Mouse (Mus musculus): ENCODE results near the gene Ceacam1. TPM values are rescaled to one million over a fixed set of nuclear protein-coding genes. Genes with fewer than 3 reads are reported as not detected.

Ceacam1 gene
- total and polyA plus RNA-seq, 3 experiments: 3.1 to 25.1 (median 5.9) TPM

- Histone ChIP-seq H3K4me2 (ENCODE audit: insufficient read depth, low read depth, poor library complexity, severe bottlenecking) (no peak overlapping the region), H3K4me3 (replicated peaks in 1 of 3; ENCODE audit: low read depth in 2 of 3, low read length in 2 of 3, poor library complexity in 1 of 3) (no peak overlapping the region), H3K4me1 (ENCODE audit: control insufficient read depth in 1 of 2, insufficient read depth in 2 of 2) (peaks cover 0 to 2% of the 10 kb centered on the region in 2 experiments; a peak in 1 of 4 replicates), H3K27me3 (replicated peaks) (no peaks in the 10 kb centered on the region), H3K27ac (ENCODE audit: insufficient read depth, low read depth) (no peak overlapping the region), H3K79me2 (replicated peaks; ENCODE audit: control insufficient read depth, extremely low read depth, insufficient read depth, poor library complexity, severe bottlenecking) (no peaks in the 10 kb centered on the region), H3K9me3 (replicated peaks; ENCODE audit: low read length) (no peaks in the 10 kb centered on the region), H3K36me3 (replicated peaks in 1 of 2; ENCODE audit: control insufficient read depth in 1 of 2, insufficient read depth in 1 of 2, low read length in 1 of 2) (no peaks in the 10 kb centered on the region), H3K9ac (ENCODE audit: insufficient read depth, low read depth) (no peak overlapping the region)
- peak; percentile 35 for DNase-seq (ENCODE audit: extremely low read depth)
- dilution Hi-C loops (cut with MboI; ENCODE audit: extremely low pct_ligation_motif_present, extremely low pct_unique_long_range_greater_than_20kb, low sequenced_read_pairs) (no loop called here), in situ Hi-C loops (cut with MboI; ENCODE audit: low pct_ligation_motif_present, low pct_unique_long_range_greater_than_20kb, low sequenced_read_pairs) (no loop called here)
- no peak for TF ChIP-seq RCOR1 (conservative IDR thresholded peaks at IDR 0.05; ENCODE audit: low read depth, low read length)
- no peak for TF ChIP-seq MEF2A (IDR thresholded peaks at IDR 0.05; ENCODE audit: borderline replicate concordance, low read depth, low read length)
- TF ChIP-seq ZKSCAN1 (IDR thresholded peaks at IDR 0.05; ENCODE audit: borderline replicate concordance, low read depth, low read length): no peak
- TF ChIP-seq NRF1 (IDR thresholded peaks at IDR 0.05; ENCODE audit: low read depth, low read length): no peak
- no peak for TF ChIP-seq PAX5 (IDR thresholded peaks at IDR 0.05; ENCODE audit: low read length)
- TF ChIP-seq CTCF (conservative IDR thresholded peaks at IDR 0.05 in 1 of 2, IDR thresholded peaks at IDR 0.05 in 1 of 2; ENCODE audit: low read depth in 2 of 2, low read length in 2 of 2): peak; percentile 51 to 71
- TF ChIP-seq ETS1 (conservative IDR thresholded peaks at IDR 0.05; ENCODE audit: low read depth, low read length): no peak
- TF ChIP-seq IRF4 (IDR thresholded peaks at IDR 0.05; ENCODE audit: low read depth, low read length): no peak
- peak; percentile 52 for TF ChIP-seq SMC3 (IDR thresholded peaks at IDR 0.05; ENCODE audit: low read depth, low read length)
- TF ChIP-seq TBP (conservative IDR thresholded peaks at IDR 0.05; ENCODE audit: low read depth, low read length): no peak
- TF ChIP-seq RAD21 (IDR thresholded peaks at IDR 0.05; ENCODE audit: low read depth, low read length): peak; percentile 53
- no peak for TF ChIP-seq MYC (IDR thresholded peaks at IDR 0.05; ENCODE audit: low read depth, low read length)
- no peak for TF ChIP-seq GABPA (IDR thresholded peaks at IDR 0.05; ENCODE audit: insufficient replicate concordance, low read depth, low read length)
- TF ChIP-seq EP300 (IDR thresholded peaks at IDR 0.05; ENCODE audit: low read length): no peak
- TF ChIP-seq USF1 (IDR thresholded peaks at IDR 0.05; ENCODE audit: low read depth, low read length): no peak
- no peak for TF ChIP-seq ZMIZ1 (IDR thresholded peaks at IDR 0.05; ENCODE audit: low read depth, low read length)
- TF ChIP-seq USF2 (conservative IDR thresholded peaks at IDR 0.05; ENCODE audit: low read depth, low read length): no peak
- TF ChIP-seq SIN3A (IDR thresholded peaks at IDR 0.05; ENCODE audit: low read length): no peak
- TF ChIP-seq POLR2A (IDR thresholded peaks at IDR 0.05; ENCODE audit: low read depth, low read length): no peak
- TF ChIP-seq HCFC1 (IDR thresholded peaks at IDR 0.05; ENCODE audit: low read depth, low read length): no peak
Measured at GRCm38 (mm10) chr7:25417597-25417996, 59.8 kb downstream of the Ceacam1 start.

- Histone ChIP-seq H3K9me3 (replicated peaks; ENCODE audit: low read length) (no peaks in the 10 kb centered on the region), H3K27ac (ENCODE audit: insufficient read depth, low read depth) (no peak within 1 kb of the TSS), H3K36me3 (replicated peaks in 1 of 2; ENCODE audit: control insufficient read depth in 1 of 2, insufficient read depth in 1 of 2, low read length in 1 of 2) (no peaks in the 10 kb centered on the region), H3K9ac (ENCODE audit: insufficient read depth, low read depth) (no peak within 1 kb of the TSS), H3K4me3 (replicated peaks in 1 of 3; ENCODE audit: low read depth in 2 of 3, low read length in 2 of 3, poor library complexity in 1 of 3) (no peak within 1 kb of the TSS), H3K27me3 (replicated peaks) (no peaks in the 10 kb centered on the region), H3K79me2 (replicated peaks; ENCODE audit: control insufficient read depth, extremely low read depth, insufficient read depth, poor library complexity, severe bottlenecking) (no peaks in the 10 kb centered on the region), H3K4me2 (ENCODE audit: insufficient read depth, low read depth, poor library complexity, severe bottlenecking) (no peak within 1 kb of the TSS; the same call in 1 of the 2 replicates), H3K4me1 (ENCODE audit: control insufficient read depth in 1 of 2, insufficient read depth in 2 of 2) (peaks cover 0 to 2% of the 10 kb centered on the region in 2 experiments; a peak in 1 of 4 replicates)
- dilution Hi-C loops (cut with MboI; ENCODE audit: extremely low pct_ligation_motif_present, extremely low pct_unique_long_range_greater_than_20kb, low sequenced_read_pairs) (no loop called here), in situ Hi-C loops (cut with MboI; ENCODE audit: low pct_ligation_motif_present, low pct_unique_long_range_greater_than_20kb, low sequenced_read_pairs) (no loop called here)
- DNase-seq (ENCODE audit: extremely low read depth): no peak
- TF ChIP-seq POLR2AphosphoS2 (IDR thresholded peaks at IDR 0.05; ENCODE audit: low read depth, low read length) (no peak), CHD2 (IDR thresholded peaks at IDR 0.05; ENCODE audit: low read length) (no peak), ZKSCAN1 (IDR thresholded peaks at IDR 0.05; ENCODE audit: borderline replicate concordance, low read depth, low read length) (no peak), CHD1 (IDR thresholded peaks at IDR 0.05; ENCODE audit: low read depth, low read length) (no peak), JUND (conservative IDR thresholded peaks at IDR 0.05; ENCODE audit: low read depth, low read length) (no peak), GABPA (IDR thresholded peaks at IDR 0.05; ENCODE audit: insufficient replicate concordance, low read depth, low read length) (no peak), MYC (IDR thresholded peaks at IDR 0.05; ENCODE audit: low read depth, low read length) (no peak), JUN (IDR thresholded peaks at IDR 0.05; ENCODE audit: insufficient read depth, low read depth, low read length) (no peak), MXI1 (IDR thresholded peaks at IDR 0.05; ENCODE audit: low read depth, low read length) (no peak), MEF2A (IDR thresholded peaks at IDR 0.05; ENCODE audit: borderline replicate concordance, low read depth, low read length) (no peak), RAD21 (IDR thresholded peaks at IDR 0.05; ENCODE audit: low read depth, low read length) (no peak), TCF12 (IDR thresholded peaks at IDR 0.05; ENCODE audit: low read depth, low read length) (no peak), ZNF384 (IDR thresholded peaks at IDR 0.05; ENCODE audit: low read depth, low read length) (no peak), SMC3 (IDR thresholded peaks at IDR 0.05; ENCODE audit: low read depth, low read length) (no peak), CTCF (conservative IDR thresholded peaks at IDR 0.05 in 1 of 2, IDR thresholded peaks at IDR 0.05 in 1 of 2; ENCODE audit: low read depth in 2 of 2, low read length in 2 of 2) (no peak), KAT2A (IDR thresholded peaks at IDR 0.05; ENCODE audit: insufficient replicate concordance, low read length) (no peak), NRF1 (IDR thresholded peaks at IDR 0.05; ENCODE audit: low read depth, low read length) (no peak)
Measured at GRCm38 (mm10) chr7:25412833-25413441, 64.5 kb downstream of the Ceacam1 start, which contains the start of gene Cxcl17. Gene Cxcl17 (minus strand): TSS chr7:25412886.
